Mouse (Mus musculus): ENCODE measurements around the gene Adora3.

The Adora3 gene

GRCm38 (mm10) chr3:105870558-105870957 lies at the start of gene Adora3, which contains the start of gene Tmigd3:
Adora3 (plus strand) TSS chr3:105870858.
Tmigd3 (plus strand) TSS chr3:105870903.
- no peak for DNase-seq (ENCODE audit: low spot score)

DNA sequence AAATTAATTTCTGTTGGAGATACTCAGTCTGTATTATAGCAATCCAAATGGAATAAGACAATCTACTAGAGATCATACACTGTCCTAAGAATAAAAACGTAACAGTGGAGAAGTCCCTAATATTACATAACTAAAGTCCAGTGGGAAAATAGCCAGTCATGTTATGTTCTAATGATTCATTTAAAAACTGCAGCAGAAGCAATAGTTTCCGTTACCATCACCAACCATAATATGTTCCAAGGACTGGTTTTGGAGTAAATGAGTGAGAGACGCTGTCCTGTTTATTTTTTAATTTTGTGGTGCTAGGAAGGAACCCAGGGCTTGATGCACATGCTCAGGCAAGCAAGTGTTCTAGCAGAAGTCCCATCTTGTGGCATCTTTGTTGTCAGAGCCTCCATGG lies 49.2 kb upstream of the Adora3 start:
- no peak for DNase-seq (ENCODE audit: low spot score)

- DNase-seq (ENCODE audit: low spot score) = no peak
Measured at GRCm38 (mm10) chr3:105823609-105824008, 47.0 kb upstream of the Adora3 start.

- no peak for DNase-seq (ENCODE audit: low spot score)
Measured at GRCm38 (mm10) chr3:105824103-105824502, 46.6 kb upstream of the Adora3 start.

GRCm38 (mm10) chr3:105824704-105825103 lies 46.0 kb upstream of the Adora3 start:
- no peak for DNase-seq (ENCODE audit: low spot score)

- no peak for DNase-seq (ENCODE audit: low spot score)
Measured at GRCm38 (mm10) chr3:105825501-105826161, 45.0 kb upstream of the Adora3 start.

- no peak for DNase-seq (ENCODE audit: low spot score)
Measured at GRCm38 (mm10) chr3:105831584-105831983, 39.1 kb upstream of the Adora3 start.

DNA sequence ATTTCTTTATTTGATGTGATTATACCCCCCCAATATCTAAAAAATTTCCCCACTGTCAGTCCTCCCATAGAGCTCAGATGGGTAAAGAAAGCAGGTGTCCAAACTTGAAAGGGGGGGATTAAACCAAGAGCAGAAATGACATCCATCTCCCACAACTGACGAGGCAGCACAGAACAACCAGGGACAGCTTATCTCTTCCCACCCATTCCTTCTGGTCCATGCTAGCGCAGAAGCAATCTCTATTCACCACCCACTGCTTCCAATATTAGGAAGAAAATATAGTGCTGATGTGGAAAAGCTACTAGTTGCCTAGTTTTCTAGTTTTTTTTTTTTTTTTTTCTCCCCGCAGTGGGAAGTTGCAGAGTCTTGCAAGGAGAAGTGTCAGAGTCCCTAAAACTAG lies 34.8 kb upstream of the Adora3 start:
- no peak for DNase-seq (ENCODE audit: low spot score)

DNA sequence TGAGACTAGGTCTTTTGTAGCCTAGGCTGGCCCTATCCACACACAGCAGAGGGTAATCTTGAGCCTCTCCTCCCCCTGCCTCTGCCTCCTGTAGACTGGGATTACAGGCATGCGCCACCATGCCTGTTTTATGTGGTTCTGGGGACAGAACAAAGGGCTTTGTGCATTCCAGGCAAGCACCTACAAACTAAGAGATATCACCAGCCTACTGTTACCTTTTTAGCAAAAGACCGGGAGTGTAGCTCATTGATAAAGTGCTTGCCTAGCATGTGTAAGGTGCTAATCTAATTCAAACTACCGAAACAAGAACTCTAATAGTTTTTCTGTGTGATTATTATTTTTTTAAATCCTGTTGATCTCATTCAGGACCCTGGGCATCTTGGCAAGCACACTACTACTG lies 33.8 kb upstream of the Adora3 start:
- no peak for DNase-seq (ENCODE audit: low spot score)

GRCm38 (mm10) chr3:105838655-105839054 lies 32.0 kb upstream of the Adora3 start:
- no peak for DNase-seq (ENCODE audit: low spot score)

- DNase-seq (ENCODE audit: low spot score) = no peak
Measured at GRCm38 (mm10) chr3:105839836-105840235, 30.8 kb upstream of the Adora3 start.

GRCm38 (mm10) chr3:105846294-105847069 lies 24.2 kb upstream of the Adora3 start:
- DNase-seq (ENCODE audit: low spot score) = no peak

DNA sequence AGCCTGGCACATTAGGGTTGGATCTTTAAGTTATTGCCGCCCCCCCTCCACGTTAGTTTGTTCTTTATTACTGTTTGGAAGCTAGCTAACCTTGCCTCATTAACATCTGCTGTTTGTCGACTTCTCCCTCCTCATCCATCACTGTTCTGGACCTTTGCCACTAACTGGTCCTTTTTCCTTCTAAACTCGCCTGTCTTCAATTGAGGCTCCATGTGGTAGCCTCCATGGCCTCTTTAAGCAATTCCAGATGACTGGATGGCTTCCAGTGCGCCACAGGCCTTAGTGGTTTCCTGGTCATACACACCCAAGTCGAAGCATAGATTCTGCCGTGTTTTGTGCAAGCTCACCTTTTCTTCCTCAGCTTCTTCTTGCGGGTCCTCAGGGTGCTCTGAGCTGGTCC lies 16.9 kb upstream of the Adora3 start:
- no peak for DNase-seq (ENCODE audit: low spot score)

- no peak for DNase-seq (ENCODE audit: low spot score)
Measured at GRCm38 (mm10) chr3:105854786-105855185, 15.9 kb upstream of the Adora3 start.

GRCm38 (mm10) chr3:105857513-105857912 lies 13.1 kb upstream of the Adora3 start:
- no peak for DNase-seq (ENCODE audit: low spot score)

DNA sequence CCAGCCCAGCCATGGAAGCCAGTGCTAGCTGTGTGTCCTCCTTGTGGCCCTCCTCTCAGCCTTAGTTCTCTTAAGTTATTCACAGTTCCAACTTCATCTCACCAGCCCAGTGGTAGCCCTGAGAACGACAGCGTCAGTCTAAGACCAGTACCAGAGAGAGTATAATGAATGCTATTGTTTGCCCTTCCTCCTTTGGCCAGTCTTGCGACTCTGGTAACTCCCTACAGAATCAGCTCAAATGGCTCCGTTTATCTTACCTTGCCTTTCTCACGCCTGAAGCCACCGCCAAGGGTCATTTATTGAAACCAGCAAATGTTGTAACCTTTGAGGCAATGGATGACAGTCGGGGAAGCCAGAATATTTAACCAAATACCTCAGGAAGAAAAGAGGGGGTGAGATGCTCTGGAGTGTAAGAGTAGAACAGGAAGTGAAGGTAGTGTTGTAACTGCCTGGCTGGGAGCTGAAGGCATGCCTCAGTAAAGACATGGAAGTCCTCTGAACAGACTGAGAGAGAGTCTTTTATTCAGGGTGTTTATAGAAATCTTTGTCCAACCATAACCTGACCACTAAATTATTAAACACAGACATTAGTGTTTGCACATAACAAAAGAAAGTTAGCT lies 8.8 kb upstream of the Adora3 start:
- no peak for DNase-seq (ENCODE audit: low spot score)

DNA sequence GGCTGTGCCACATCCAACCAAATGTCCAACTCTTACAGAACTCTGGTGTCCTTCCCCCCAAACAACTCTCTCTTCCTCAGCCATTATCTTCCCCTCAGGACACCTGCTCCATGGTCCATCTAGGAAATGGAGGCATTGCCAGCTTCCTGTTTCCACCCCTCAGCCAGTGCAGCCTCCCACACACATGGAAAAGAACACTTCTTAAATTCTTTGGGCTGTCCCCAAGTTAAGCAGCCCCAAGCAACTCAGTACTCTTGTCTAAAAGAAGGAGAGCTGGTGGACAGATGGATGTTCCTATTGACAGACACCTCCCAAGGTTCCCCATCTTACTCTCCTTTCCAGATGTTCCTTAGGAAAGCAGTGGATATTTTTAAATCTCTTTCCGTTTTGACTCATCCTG lies 6.5 kb upstream of the Adora3 start:
- DNase-seq (ENCODE audit: low spot score) = no peak

GRCm38 (mm10) chr3:105865122-105865521 lies 5.5 kb upstream of the Adora3 start:
- no peak for DNase-seq (ENCODE audit: low spot score)

DNA sequence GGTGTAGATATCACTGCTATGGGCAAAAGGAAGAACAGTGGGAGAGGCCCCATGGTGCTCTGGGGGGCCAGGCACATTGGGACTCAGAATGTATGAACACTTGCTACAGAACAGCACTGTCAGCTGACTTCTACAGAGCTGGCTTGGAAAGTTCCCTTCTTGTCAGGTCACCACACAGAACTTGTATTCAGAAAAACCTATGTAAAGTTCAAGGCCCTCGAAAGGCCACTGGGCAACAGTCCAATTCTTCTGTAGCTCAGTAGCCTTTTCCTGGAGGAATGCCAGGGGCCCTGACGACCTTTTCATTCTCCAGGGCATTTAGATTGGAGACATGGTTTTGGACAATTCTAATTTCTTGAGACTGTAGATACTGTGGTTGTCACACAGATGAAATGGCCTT lies 2.5 kb upstream of the Adora3 start:
- DNase-seq (ENCODE audit: low spot score) = no peak

GRCm38 (mm10) chr3:105872034-105872433 lies 1.4 kb downstream of the Adora3 start:
- DNase-seq (ENCODE audit: low spot score) = no peak

DNA sequence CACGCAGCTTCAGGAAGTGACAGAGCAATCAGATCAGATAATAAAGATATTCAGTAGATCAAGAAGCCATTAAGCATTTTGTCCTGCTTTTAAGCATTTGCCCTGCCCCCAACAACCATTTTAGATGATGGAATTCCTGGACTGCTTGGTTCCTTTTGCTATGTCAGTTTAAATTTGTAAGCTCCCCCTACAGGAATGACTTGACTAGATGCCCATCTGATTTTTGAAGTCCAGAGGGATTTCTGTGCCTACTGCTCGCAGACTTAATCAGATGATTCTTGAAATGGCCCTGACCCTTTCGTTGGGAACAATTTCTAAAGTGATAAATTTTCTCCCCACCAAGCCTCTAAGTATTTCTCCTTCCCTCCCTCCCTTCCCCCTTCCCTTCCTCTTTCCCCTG lies 1.9 kb downstream of the Adora3 start:
- no peak for DNase-seq (ENCODE audit: low spot score)

GRCm38 (mm10) chr3:105873451-105874445 lies 3.1 kb downstream of the Adora3 start:
- DNase-seq (ENCODE audit: low spot score) = no peak

Data from left cerebral cortex, adult 11 months (tissue).